Mouse (Mus musculus): ENCODE measurements around the gene Tex14.
"Not testable (repeated sequence)": the region's sequence is repeated elsewhere in the genome, so short reads cannot be mapped to it uniquely, and the experiment has no call there.

DNA sequence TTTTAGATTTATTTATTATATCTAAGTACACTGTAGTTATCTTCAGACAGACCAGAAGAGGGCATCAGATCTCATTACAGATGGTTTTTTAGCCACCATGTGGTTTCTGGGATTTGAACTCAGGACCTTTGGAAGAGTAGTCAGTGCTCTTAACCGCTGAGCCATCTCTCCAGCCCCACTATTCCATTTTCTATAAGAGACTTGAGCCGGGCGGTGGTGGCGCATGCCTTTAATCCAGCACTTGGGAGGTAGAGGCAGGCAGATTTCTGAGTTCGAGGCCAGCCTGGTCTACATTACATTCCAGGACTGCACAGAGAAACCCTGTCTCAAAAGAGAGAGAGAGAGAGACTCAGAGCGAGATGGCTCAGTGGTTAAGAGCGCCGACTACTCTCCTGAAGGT, 26.9 kb downstream of the Tex14 start:
- not testable (repeated sequence) for TF ChIP-seq CTCF (IDR thresholded peaks at IDR 0.05; ENCODE audit: control insufficient read depth, insufficient read depth, insufficient read length); MAX (IDR thresholded peaks at IDR 0.05); USF1 (IDR thresholded peaks at IDR 0.05; ENCODE audit: low read depth); CEBPB (IDR thresholded peaks at IDR 0.05; ENCODE audit: low read depth); MYOD1 (IDR thresholded peaks at IDR 0.05; ENCODE audit: control insufficient read depth, insufficient read length, low read depth)

Data from C2C12 (cell line).